ENCODE assay signal across 9 mouse cellular contexts in the genomic region with DNA sequence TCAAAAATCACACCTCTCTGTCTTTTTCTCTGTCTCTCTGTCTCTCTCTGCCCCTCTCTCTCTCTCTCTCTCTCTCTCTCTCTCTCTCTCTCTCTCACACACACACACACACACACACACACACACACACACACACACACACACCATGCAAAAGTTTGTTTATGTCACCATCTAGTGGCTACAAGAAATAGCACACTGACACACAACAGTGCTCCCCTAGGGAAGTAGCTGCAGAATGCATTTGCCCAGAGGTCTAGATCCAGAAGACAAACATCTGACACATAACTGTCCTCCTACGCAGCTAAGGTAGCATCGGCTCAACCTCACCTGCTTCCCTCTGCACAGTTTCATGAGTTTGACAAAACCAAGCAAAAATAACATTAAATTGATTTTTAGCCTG. TPM values are rescaled to one million over a fixed set of nuclear protein-coding genes. Genes with fewer than 3 reads are reported as not detected.
DNase-seq lines count a peak whose midpoint lies in the region; ATAC-seq and TF ChIP-seq lines count a peak whose summit lies in the region.
"Had no signal": no experiment of that assay in that cellular context is flagged by ENCODE, and none has a peak within 500 bp of the region (broad histone marks: within the 10 kb centered on the region; RNA-seq: fewer than 3 reads in every experiment).

No protein-coding gene starts in this region.

- no peak overlapping the region for H3K27ac ChIP-seq in cortical plate, adult 2 months (ENCODE audit: insufficient read depth, low read length)
- H3K27ac ChIP-seq: neural tube, embryonic 13.5 days had no signal

- peak; percentile 46 for TF ChIP-seq CTCF in cortical plate, adult 2 months (IDR thresholded peaks at IDR 0.05; ENCODE audit: extremely low read depth, insufficient read depth, low read length)

- no peak for TF ChIP-seq POLR2A in cortical plate, adult 2 months (IDR thresholded peaks at IDR 0.05; ENCODE audit: extremely low read depth, insufficient read depth, low read length)

- H3K4me1 ChIP-seq in cortical plate, adult 2 months (ENCODE audit: control insufficient read depth, insufficient read depth, low read length): no peaks in the 10 kb centered on the region

- peak; percentile 26 to 64 for DNase-seq in left cerebral cortex, postnatal 14 days (ENCODE audit: low spot score in 2 of 2)
- DNase-seq in left cerebral cortex, adult 18-20 months (ENCODE audit: low spot score in 2 of 2): no peak
- DNase-seq in ES-CJ7 (ENCODE audit: low read depth, low spot score): peak; percentile 59
- no peak for DNase-seq in urinary bladder, postnatal 4 days (ENCODE audit: low spot score in 2 of 2)
- no peak for DNase-seq in adrenal gland, adult 18-20 months (ENCODE audit: low spot score in 2 of 2)

- intact Hi-C loops in left cerebral cortex, postnatal 14 days (cut with DNase I): no loop called here

- no peak overlapping the region for H3K4me3 ChIP-seq in cortical plate, adult 2 months (ENCODE audit: insufficient read depth, low read length)
- H3K4me3 ChIP-seq: neural tube, embryonic 13.5 days had no signal

- ATAC-seq in megakaryocyte, adult 5-6 weeks (ENCODE audit: poor library complexity, severe bottlenecking): 0 out of 2 replicates have a peak, but pooled peaks have one; percentile 21

RNA-seq across cellular contexts. Expression of gene Nipsnap3a, which starts 3.9 kb away (rescaled TPM):
- not detected for total RNA-seq in left cerebral cortex, postnatal 14 days (2021)
- total RNA-seq in left cerebral cortex, adult 18-20 months (2021): not detected
- polyA plus RNA-seq in cortical plate, adult 2 months (2012; rRNA removed): not detected in 2 replicates
- total RNA-seq in megakaryocyte, adult 5-6 weeks (2015): not detected in 2 replicates
- total RNA-seq in megakaryocyte, adult 5-6 weeks (2017): not detected in 2 replicates
- not detected for total RNA-seq in adrenal gland, adult 18-20 months (2021)
- total RNA-seq: layer of hippocampus, adult 18-20 months had no signal
- polyA plus RNA-seq: neural tube, embryonic 13.5 days had no signal

RNA-seq across cellular contexts. Expression of gene Olfr270, which starts 20.9 kb away (rescaled TPM):
- total RNA-seq in left cerebral cortex, postnatal 14 days (2021): not detected
- not detected for total RNA-seq in left cerebral cortex, adult 18-20 months (2021)
- not detected in 2 replicates for polyA plus RNA-seq in cortical plate, adult 2 months (2012; rRNA removed)
- not detected in 2 replicates for total RNA-seq in megakaryocyte, adult 5-6 weeks (2015)
- total RNA-seq in megakaryocyte, adult 5-6 weeks (2017): not detected in 2 replicates
- total RNA-seq in adrenal gland, adult 18-20 months (2021): not detected
- total RNA-seq: layer of hippocampus, adult 18-20 months had no signal
- polyA plus RNA-seq: neural tube, embryonic 13.5 days had no signal

RNA-seq across cellular contexts. Expression of gene Nipsnap3b, which starts 26.5 kb away (rescaled TPM):
- 10 to 100 TPM; 14.2 to 15.9 TPM for total RNA-seq in left cerebral cortex, postnatal 14 days (2021)
- total RNA-seq in left cerebral cortex, adult 18-20 months (2021): 10 to 100 TPM; 12.5 to 15.6 TPM
- 16.3 and 17.0 TPM in 2 replicates for polyA plus RNA-seq in cortical plate, adult 2 months (2012; rRNA removed)
- 64.5 and 75.2 TPM in 2 replicates for total RNA-seq in megakaryocyte, adult 5-6 weeks (2015)
- total RNA-seq in megakaryocyte, adult 5-6 weeks (2017): 38.2 and 42.1 TPM in 2 replicates
- total RNA-seq in adrenal gland, adult 18-20 months (2021): 10 to 100 TPM; 24.0 to 43.3 TPM

Comparison
In these comparisons a context has a peak if more than half of its experiments do, and no peak if none do; other contexts are left out.
1. DNase-seq: peak in left cerebral cortex, postnatal 14 days (2 of 2) and ES-CJ7 (single experiment); none in left cerebral cortex, adult 18-20 months (0 of 2), urinary bladder, postnatal 4 days (0 of 2) and adrenal gland, adult 18-20 months (0 of 2).